Mouse (Mus musculus) limb, embryonic 15.5 days (tissue): ENCODE measurements around the gene Anxa2. TPM values are rescaled to one million over a fixed set of nuclear protein-coding genes. Genes with fewer than 3 reads are reported as not detected.
A peak's percentile ranks its signal among the peaks of the same experiment; 100 is the strongest.

Experiments
- ATAC-seq: fragments of 200-750 bp; cut with Nextera tagmentation; 2 replicates; pipeline ENCODE4 v1.8.0; 2017; ENCODE audit warnings: low read depth, moderate TSS enrichment; ENCODE audit not compliant: insufficient number of reproducible peaks, low FRiP score, low TSS enrichment
- H3K27ac ChIP-seq: fragments of 300-500 bp; sonication (generic); 2 replicates; pipeline ENCODE4 v1.5.1; 2015; ENCODE audit warnings: moderate library complexity, mild to moderate bottlenecking, inconsistent platforms
- H3K27me3 ChIP-seq: fragments of 300-500 bp; sonication (generic); 2 replicates; pipeline ENCODE4 v1.6.1; 2015; ENCODE audit warnings: inconsistent platforms
- H3K36me3 ChIP-seq: fragments of 300-500 bp; sonication (generic); 2 replicates; pipeline ENCODE4 v1.6.1; 2015; ENCODE audit warnings: inconsistent platforms
- H3K4me1 ChIP-seq: fragments of 300-500 bp; sonication (generic); 2 replicates; pipeline ENCODE4 v1.6.1; 2015; ENCODE audit warnings: inconsistent platforms
- H3K4me2 ChIP-seq: fragments of 300-500 bp; sonication (generic); 2 replicates; pipeline ENCODE4 v1.6.1; 2015; ENCODE audit warnings: mild to moderate bottlenecking, inconsistent platforms
- H3K4me3 ChIP-seq: fragments of 300-500 bp; sonication (generic); 2 replicates; pipeline ENCODE4 v1.5.1; 2015; ENCODE audit warnings: mild to moderate bottlenecking, inconsistent platforms
- H3K9ac ChIP-seq: fragments of 300-500 bp; sonication (generic); 2 replicates; pipeline ENCODE4 v1.6.1; 2015; ENCODE audit warnings: inconsistent platforms
- H3K9me3 ChIP-seq: fragments of 300-500 bp; sonication (generic); 2 replicates; pipeline ENCODE4 v1.6.1; 2016; ENCODE audit warnings: inconsistent platforms
- WGBS: fragments of 180-500 bp; shearing (Covaris S2); methylation state at CpG from one replicate; pipeline ENCODE4 v1.1.7; 2015; 5-methylcytosine and 5-hydroxymethylcytosine counted together
- polyA plus RNA-seq: library from polyadenylated mRNA; unstranded; fragments of >200 nt; fragmentation: Nextera tagmentation; extraction: Ambion mirVana; gene quantifications from 2 replicates; pipeline ENCODE4 v1.2.1, GENCODE M21; 2015

Gene Anxa2
- polyA plus RNA-seq, 1 experiment from 2014 or later = 1,913 TPM

DNA sequence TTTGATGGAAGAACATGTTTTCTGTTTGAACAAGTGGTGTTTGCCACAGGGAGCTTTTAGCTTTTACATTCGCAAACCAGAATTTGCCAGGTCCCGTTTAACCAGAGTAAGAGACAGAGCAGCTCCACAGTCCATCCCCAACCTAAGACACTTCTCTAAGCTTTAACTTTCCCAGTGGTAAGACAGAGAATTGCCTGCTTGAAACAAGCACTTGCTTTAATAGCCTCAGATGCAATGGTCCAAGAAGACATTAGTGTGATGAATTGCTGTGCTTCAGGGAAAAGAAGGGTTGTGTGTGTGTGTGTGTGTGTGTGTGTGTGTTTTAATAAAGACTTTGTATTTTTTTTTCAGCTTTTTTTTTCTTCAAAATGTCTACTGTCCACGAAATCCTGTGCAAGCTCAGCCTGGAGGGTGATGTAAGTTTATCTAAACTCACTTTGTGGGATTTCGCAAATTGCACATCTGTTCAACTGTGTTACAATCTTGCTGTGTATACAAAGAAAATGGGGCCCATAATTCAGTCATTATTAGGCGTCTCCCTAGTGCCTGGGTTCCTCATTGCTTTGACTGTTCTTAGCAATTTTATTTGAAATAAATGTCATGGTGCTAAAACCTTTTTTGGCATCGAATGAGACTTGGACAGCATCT lies 10.8 kb downstream of the Anxa2 start:
- H3K27ac ChIP-seq = no peak overlapping the region; the same call in 1 of the 2 replicates
- WGBS = 66% methylated on average over 6 of the region's 6 CpGs
- no peaks in the 10 kb centered on the region for H3K27me3 ChIP-seq
- no peak overlapping the region for H3K9ac ChIP-seq
- H3K4me3 ChIP-seq = no peak overlapping the region
- peaks cover 53% of the 10 kb centered on the region for H3K36me3 ChIP-seq
- H3K9me3 ChIP-seq = no peaks in the 10 kb centered on the region
- no peak for ATAC-seq
- no peak overlapping the region for H3K4me2 ChIP-seq
- H3K4me1 ChIP-seq = peaks cover 75% of the 10 kb centered on the region

DNA sequence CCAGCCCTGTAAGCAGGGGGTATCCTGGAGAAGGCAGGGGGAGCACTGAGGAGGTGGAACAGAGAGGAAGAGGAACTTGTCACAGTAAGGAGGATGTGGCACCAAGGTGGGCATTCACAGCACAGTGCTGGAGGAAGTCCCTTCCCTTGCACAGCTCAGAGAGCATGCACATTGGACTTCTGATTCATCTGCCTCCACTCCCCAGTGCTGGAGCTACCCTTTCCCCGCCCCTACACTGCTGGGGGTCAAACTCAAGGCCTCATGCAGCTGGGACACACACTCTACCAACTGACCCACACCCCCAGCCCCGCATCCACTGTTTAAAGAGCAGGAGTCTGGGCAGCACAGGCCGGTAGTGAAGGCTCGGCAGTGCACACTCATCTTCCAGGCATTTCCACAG lies 12.7 kb downstream of the Anxa2 start:
- H3K27me3 ChIP-seq = no peaks in the 10 kb centered on the region
- ATAC-seq = no peak
- no peak overlapping the region for H3K9ac ChIP-seq
- H3K9me3 ChIP-seq = no peaks in the 10 kb centered on the region
- H3K4me3 ChIP-seq = no peak overlapping the region
- H3K4me2 ChIP-seq = no peak overlapping the region
- H3K4me1 ChIP-seq = peaks cover 76% of the 10 kb centered on the region
- WGBS = 66% methylated on average over 4 of the region's 4 CpGs
- H3K27ac ChIP-seq = peak overlapping the region; percentile 38; the same call in 1 of the 2 replicates
- peaks cover 52% of the 10 kb centered on the region for H3K36me3 ChIP-seq

DNA sequence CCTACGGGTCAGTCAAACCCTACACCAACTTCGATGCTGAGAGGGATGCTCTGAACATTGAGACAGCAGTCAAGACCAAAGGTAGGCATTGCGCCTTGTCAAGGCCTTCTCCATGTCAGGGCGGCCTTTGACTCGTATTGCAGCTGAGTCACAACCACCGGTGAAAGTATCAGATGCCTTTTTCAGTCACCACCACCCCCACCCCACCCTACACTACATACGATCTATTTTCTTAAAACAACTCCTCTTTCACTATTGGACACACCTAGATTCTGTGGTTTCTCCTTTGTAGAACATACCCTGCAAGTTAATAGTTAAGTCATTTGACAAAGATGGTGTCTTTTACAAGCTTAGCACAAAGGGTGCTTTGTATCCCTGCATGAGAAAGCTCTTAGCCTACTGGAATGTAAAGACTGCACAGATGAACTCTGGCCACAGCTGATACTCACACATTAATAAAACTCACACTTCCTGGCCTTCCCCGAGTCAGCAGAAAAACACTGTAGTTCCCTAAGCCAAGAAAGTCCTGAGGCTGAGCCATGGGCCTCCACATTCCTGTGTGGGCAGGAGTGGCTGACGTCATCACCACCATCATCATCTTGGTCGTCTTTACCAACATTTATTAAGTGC lies 14.0 kb downstream of the Anxa2 start:
- Histone ChIP-seq H3K36me3 (peaks cover 51% of the 10 kb centered on the region), H3K4me2 (no peak overlapping the region), H3K9me3 (no peaks in the 10 kb centered on the region), H3K27me3 (no peaks in the 10 kb centered on the region), H3K4me1 (peaks cover 82% of the 10 kb centered on the region), H3K27ac (peak overlapping the region; percentile 34), H3K4me3 (no peak overlapping the region), H3K9ac (no peak overlapping the region)
- 46% methylated on average over 10 of the region's 10 CpGs for WGBS
- no peak for ATAC-seq

DNA sequence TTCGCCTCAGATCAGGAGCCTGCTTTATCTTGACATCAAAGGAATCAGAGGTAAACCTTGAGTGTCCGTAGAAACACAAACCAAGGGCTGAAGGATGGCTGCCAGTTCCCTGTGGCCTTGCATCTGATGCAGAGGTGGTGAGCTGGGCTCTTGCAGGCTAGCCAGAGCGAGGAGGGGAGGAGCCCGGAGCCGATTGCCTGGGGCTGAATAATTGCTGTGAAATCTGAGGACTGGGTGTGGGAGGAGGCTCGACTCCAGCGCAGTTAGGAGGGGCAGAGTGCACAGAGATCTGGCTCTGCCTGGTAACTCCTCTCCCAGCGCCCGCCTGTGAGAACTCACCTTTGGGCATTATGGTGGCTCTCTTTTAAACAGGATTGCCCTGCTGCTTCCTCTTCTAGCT lies 15.6 kb downstream of the Anxa2 start:
- peaks cover 83% of the 10 kb centered on the region for H3K4me1 ChIP-seq
- H3K4me3 ChIP-seq = no peak overlapping the region
- H3K27ac ChIP-seq = peak overlapping the region; percentile 82
- no peaks in the 10 kb centered on the region for H3K27me3 ChIP-seq
- H3K9ac ChIP-seq = no peak overlapping the region
- WGBS = 5% methylated on average over 9 of the region's 9 CpGs
- no peaks in the 10 kb centered on the region for H3K9me3 ChIP-seq
- peak; percentile 22; the same call in 1 of the 2 replicates for ATAC-seq
- H3K36me3 ChIP-seq = peaks cover 63% of the 10 kb centered on the region
- no peak overlapping the region for H3K4me2 ChIP-seq

DNA sequence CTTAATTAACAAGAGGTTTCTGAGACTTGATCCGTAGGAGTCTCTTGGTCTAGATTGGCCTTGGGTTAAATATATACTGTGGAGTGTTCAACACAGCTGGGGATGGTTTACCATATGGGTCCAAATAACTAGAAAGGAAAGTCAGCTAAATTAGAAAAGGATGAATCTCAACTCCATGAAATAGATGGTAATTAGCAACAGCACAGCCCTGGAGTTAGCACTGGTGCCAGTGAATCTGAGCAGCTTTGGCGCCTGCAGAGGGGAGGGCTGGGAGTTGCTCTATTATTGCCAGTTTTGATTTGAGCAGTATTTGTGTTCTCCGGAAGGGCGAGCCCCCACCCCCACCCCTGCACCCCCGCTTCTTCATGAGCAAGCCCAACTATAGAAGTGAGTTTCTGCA lies 16.9 kb downstream of the Anxa2 start:
- H3K27me3 ChIP-seq = no peaks in the 10 kb centered on the region
- H3K27ac ChIP-seq = peak overlapping the region; percentile 82
- H3K36me3 ChIP-seq = peaks cover 62% of the 10 kb centered on the region
- 20% methylated on average over 5 of the region's 5 CpGs for WGBS
- 0 out of 2 replicates have a peak, but pooled peaks have one; percentile 5 for ATAC-seq
- H3K4me2 ChIP-seq = 0 out of 2 replicates have a peak overlapping the region, but pooled peaks have one; percentile 24
- no peaks in the 10 kb centered on the region for H3K9me3 ChIP-seq
- H3K9ac ChIP-seq = no peak overlapping the region
- H3K4me1 ChIP-seq = peaks cover 76% of the 10 kb centered on the region
- no peak overlapping the region for H3K4me3 ChIP-seq

DNA sequence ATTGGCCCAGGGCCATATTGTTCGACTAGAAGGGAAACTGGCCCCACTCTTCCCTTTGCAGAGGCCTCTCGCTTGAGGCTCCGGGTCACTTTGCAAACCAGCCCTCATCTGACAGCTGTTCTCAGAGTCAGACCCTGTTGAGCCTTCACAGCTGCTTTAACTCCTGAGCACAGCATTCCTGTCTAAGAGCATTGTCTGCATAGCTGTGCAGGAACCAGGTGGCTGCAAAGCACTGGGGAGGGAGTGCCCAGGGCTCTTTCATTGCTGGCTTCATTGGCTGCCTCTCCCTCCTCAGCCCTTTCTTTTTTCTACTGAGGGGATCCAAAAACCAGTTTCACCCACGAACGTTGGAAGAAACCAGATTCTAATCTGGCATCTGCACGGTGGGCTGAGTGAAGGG lies 17.5 kb downstream of the Anxa2 start:
- Histone ChIP-seq H3K4me2 (peak overlapping the region; percentile 24; the same call in 1 of the 2 replicates), H3K4me3 (no peak overlapping the region), H3K27me3 (no peaks in the 10 kb centered on the region), H3K4me1 (peaks cover 70% of the 10 kb centered on the region), H3K27ac (peak overlapping the region; percentile 82), H3K9ac (no peak overlapping the region), H3K36me3 (peaks cover 60% of the 10 kb centered on the region), H3K9me3 (no peaks in the 10 kb centered on the region)
- WGBS = 3% methylated on average over 6 of the region's 6 CpGs
- ATAC-seq = peak; percentile 66

DNA sequence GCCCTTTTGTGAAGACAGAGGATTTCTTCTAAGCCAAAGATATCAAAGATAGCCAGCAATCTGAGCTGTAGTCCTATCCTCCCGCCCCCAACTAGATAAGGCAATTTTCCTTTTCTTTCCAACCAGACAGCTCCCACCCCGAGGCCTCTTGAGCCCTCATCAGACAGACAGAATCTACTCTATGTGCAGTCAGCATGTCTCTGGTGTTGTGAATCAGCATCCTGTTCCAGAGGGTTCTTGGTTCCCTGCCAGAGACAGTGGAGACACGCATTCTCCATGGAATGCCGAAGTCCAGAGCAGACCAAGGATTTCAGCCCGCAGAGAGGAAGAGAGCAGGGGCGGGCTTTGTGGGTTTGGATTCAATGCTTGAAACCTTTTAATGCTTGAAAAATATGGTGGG lies 19.3 kb downstream of the Anxa2 start:
- Histone ChIP-seq H3K4me1 (peaks cover 68% of the 10 kb centered on the region), H3K4me2 (no peak overlapping the region), H3K9me3 (no peaks in the 10 kb centered on the region), H3K36me3 (peaks cover 60% of the 10 kb centered on the region), H3K9ac (no peak overlapping the region), H3K27me3 (no peaks in the 10 kb centered on the region), H3K27ac (peak overlapping the region; percentile 51), H3K4me3 (no peak overlapping the region)
- ATAC-seq = peak; percentile 59
- WGBS = 54% methylated on average over 6 of the region's 6 CpGs

DNA sequence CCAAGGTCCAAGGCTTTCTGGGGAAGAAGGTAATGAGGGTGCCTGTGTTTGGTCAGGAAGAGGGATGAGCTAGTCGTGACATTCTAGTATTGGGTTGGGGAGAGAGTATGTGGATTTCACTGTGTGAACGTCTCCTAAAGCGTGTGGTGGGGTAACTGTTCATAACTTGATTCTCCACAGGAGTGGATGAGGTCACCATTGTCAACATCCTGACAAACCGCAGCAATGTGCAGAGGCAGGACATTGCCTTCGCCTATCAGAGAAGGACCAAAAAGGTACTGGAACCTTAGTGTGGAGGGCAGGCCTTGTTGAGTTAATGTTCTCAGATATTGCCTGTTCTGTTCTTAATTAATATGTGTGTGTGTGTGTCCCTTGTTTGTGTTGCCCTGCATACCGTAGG lies 22.5 kb downstream of the Anxa2 start:
- Histone ChIP-seq H3K36me3 (peaks cover 68% of the 10 kb centered on the region), H3K4me1 (peaks cover 47% of the 10 kb centered on the region)
- WGBS = 68% methylated on average over 6 of the region's 6 CpGs

DNA sequence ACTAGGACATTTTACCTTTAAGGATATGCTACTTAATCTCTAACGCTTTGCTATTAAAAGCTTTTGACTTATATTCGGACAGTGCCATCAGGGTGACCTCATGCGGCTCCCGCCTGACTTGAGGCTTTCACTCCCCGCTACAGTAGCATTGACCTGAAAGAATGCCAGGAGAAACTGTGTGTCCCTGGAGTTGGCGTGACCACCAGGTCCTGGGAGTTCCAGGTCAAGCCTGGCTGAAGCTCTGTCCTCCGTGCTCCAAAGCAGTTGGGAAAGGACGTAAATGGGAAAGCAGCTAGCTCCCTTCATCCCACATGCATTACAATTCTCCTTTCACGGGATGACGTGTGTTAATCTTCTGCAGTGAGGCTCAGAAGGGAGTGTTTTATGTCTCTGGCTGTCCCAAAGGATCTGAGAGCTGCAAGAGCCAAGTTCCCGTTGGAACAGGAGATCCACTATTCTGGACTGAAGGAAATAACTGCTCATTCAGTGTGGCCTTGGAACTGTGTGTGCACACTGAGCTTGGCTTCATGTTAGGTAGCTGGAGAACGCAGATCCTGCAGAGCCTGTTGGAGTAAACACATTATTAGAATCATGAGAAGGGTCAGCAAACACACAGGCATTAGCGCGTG lies 23.9 kb downstream of the Anxa2 start:
- Histone ChIP-seq H3K9ac (no peak overlapping the region), H3K27ac (peak overlapping the region; percentile 78), H3K4me3 (no peak overlapping the region), H3K36me3 (peaks cover 72% of the 10 kb centered on the region), H3K27me3 (no peaks in the 10 kb centered on the region), H3K4me2 (no peak overlapping the region), H3K9me3 (no peaks in the 10 kb centered on the region), H3K4me1 (peaks cover 34% of the 10 kb centered on the region)
- ATAC-seq = no peak
- 51% methylated on average over 14 of the region's 14 CpGs for WGBS

More for the DNA sequence above, 22.5 kb downstream of the Anxa2 start:
- no peak for ATAC-seq
- no peak overlapping the region for H3K27ac ChIP-seq
- H3K4me2 ChIP-seq = no peak overlapping the region
- no peaks in the 10 kb centered on the region for H3K27me3 ChIP-seq
- no peak overlapping the region for H3K4me3 ChIP-seq
- no peak overlapping the region for H3K9ac ChIP-seq
- H3K9me3 ChIP-seq = no peaks in the 10 kb centered on the region

DNA sequence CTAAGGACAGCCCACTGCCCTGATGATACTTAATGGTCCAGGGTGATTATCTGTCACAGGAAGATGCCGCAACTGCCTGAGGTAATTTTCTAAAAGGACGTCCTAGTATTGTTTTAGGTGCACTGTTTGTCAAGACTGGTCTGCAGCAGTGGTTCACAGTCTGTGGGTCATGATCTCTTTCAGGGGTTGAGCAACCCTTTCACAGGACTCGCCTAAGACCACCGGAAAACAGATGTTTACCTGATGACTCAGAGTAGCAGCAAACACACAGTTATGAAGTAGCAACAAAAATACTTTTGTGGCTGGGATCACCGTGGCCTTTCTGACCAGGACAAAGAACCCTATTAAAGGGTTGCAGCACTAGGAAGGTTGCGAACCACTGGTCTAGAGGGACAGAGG lies 24.4 kb downstream of the Anxa2 start:
- H3K4me2 ChIP-seq = no peak overlapping the region
- peaks cover 29% of the 10 kb centered on the region for H3K4me1 ChIP-seq
- no peak overlapping the region for H3K4me3 ChIP-seq
- no peaks in the 10 kb centered on the region for H3K27me3 ChIP-seq
- H3K9me3 ChIP-seq = no peaks in the 10 kb centered on the region
- no peak overlapping the region for H3K9ac ChIP-seq
- H3K36me3 ChIP-seq = peaks cover 74% of the 10 kb centered on the region
- WGBS = 55% methylated on average over 6 of the region's 6 CpGs
- peak overlapping the region; percentile 78; the same call in 1 of the 2 replicates for H3K27ac ChIP-seq
- ATAC-seq = no peak

DNA sequence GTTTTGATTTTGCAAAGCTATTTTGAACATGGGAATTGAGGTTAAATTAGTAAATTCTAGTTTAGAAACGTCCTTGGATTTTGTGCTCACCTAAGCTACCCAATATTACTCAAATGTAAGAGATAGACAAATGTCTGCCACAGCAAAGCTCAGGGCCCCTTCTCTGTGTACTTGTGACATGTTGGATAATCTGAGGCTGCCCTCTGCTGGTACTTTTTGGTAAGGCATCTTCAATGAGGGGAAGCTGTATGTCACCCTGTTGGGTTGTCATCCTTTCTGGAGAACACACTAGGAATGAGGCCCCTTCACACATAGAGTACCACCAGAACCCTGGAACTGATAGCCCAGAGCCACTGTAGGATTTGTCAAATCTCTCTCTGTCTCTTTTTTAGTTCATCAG lies 26.9 kb downstream of the Anxa2 start:
- ATAC-seq = no peak
- H3K36me3 ChIP-seq = peaks cover 86% of the 10 kb centered on the region

DNA sequence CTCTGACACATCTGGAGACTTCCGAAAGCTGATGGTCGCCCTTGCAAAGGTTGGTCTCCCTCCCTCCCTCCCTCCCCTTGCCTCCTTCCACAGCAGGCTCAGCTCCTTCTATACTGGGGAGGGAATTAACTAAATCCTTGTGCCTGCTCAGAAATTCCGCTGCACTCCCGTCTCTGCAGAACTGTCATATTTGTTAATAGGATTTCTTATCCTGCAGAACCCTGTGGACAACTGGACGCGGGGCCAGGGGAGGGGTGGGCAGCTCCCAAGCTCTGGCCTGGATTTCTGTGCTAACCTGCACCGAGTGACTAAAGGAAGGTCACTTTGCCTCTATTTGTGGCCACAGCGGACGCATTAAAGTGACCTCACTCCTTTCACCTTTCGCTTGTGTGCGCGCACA lies 30.4 kb downstream of the Anxa2 start:
- H3K9me3 ChIP-seq = no peaks in the 10 kb centered on the region
- H3K4me3 ChIP-seq = no peak overlapping the region
- WGBS = 53% methylated on average over 12 of the region's 12 CpGs
- H3K4me2 ChIP-seq = no peak overlapping the region
- no peaks in the 10 kb centered on the region for H3K4me1 ChIP-seq
- H3K9ac ChIP-seq = no peak overlapping the region
- H3K36me3 ChIP-seq = peaks cover 93% of the 10 kb centered on the region
- no peaks in the 10 kb centered on the region for H3K27me3 ChIP-seq
- ATAC-seq = no peak
- no peak overlapping the region for H3K27ac ChIP-seq

More for the DNA sequence above, 26.9 kb downstream of the Anxa2 start:
- Histone ChIP-seq H3K9ac (no peak overlapping the region), H3K27me3 (no peaks in the 10 kb centered on the region), H3K9me3 (no peaks in the 10 kb centered on the region), H3K4me3 (no peak overlapping the region), H3K4me1 (peaks cover 22% of the 10 kb centered on the region), H3K27ac (no peak overlapping the region), H3K4me2 (no peak overlapping the region)
- WGBS = 2% methylated on average over 1 of the region's 1 CpGs
